Mouse (Mus musculus) thymus, postnatal 4 days (tissue): ENCODE results near the gene Cort.
"Not testable (repeated sequence)": the region's sequence is repeated elsewhere in the genome, so short reads cannot be mapped to it uniquely, and the experiment has no call there.

Source experiments
- DNase-seq: peaks from one replicate; pipeline ENCODE4 v3.0.0; 2021

Gene Cort

DNA sequence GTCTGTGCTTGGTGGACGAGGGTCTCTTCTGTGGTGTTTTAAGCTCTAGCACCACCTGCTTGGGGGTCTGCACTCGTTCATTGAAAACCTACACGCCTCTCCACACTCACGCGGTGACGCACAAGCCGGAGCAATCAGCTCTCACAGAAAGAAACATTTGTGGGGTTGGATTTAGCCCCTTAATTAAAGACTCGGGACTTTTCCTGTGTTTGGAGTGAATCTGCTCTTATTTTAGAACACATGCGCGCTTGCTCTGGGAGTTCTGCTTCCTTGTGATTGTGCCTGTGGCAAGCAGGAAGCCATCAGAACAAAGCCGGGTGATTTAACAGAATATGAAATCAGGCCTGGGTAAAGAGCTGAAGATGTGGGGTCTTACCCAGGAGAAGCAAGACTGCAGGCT lies at the start of gene Cort:
TSS of gene Cort (minus strand) at position 101 of the 400 bp plus-strand sequence.
- no peak for DNase-seq

DNA sequence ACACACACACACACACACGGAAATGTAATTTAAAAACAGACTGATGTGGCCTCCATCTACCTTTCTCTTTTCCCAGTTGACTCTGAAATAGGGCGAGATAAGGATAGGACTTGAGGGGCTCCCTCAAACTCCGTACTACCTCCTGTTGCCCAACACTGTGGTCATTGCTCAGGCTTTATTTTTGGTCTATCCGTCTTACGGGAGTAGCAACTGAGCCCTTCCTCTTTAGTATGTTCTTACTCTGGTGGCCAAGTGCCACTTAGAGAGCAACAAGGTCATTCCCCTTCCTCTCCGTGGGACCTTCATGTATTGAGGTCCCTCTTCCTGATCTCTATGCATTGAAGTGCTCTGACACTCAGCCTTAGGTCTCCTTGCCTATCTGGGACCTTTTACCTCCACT lies 47.1 kb upstream of the Cort start:
- DNase-seq: no peak

DNA sequence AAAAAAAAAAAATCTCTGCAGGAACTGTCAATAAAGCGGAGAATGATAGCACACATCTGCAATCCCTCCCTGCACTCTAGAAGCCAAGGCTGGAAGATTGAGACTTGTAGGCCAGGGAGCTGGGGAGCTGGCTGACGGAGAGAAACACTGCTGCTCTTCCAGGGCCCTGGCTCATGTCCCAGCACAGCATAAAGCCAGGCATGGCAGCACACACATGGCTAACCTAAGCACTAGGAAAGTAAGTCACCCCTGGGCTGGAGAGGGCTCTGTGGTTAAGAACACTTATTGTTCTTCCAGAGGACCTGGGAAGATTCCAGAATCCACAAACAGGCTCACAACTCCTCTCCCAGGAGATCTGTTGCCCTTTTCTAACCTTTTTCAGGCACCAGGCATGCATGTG lies 46.1 kb upstream of the Cort start:
- no peak for DNase-seq

DNA sequence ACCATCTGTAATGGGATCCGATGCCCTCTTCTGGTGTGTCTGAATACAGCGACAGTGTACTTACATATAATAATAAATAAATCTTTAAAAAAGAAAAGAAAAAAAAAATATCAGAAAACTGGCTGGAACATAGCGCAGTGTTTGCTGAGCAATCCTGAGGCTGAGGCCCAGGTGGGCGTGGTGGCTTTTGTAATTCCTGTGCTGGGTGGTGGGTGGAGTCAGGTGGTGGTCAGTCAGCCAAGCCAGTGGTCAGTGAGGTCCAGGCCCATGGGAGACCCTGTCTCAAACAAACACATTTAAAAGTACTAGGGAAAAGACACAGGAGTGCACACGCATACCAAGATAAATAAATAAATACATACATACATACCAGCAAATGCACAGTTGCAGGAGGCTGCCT lies 45.5 kb upstream of the Cort start:
- DNase-seq: no peak

DNA sequence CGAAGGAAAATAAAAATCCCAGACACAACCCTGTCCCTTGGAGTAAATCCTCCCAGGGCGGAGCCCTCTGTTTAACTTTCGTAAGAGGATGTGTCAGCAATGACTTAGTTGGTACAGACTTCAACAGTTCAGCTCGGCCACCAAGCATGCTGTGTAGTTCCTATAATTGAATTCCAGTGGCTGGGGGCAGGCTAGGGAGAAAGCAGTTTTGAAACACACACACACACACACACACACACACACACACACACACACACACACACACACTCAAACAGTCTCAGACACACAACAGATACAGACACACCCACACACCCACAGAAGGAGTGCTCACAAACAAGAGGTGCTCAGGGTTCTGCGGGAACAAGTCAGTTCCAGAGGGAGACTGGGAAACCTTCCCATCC lies 45.0 kb upstream of the Cort start:
- no peak for DNase-seq

DNA sequence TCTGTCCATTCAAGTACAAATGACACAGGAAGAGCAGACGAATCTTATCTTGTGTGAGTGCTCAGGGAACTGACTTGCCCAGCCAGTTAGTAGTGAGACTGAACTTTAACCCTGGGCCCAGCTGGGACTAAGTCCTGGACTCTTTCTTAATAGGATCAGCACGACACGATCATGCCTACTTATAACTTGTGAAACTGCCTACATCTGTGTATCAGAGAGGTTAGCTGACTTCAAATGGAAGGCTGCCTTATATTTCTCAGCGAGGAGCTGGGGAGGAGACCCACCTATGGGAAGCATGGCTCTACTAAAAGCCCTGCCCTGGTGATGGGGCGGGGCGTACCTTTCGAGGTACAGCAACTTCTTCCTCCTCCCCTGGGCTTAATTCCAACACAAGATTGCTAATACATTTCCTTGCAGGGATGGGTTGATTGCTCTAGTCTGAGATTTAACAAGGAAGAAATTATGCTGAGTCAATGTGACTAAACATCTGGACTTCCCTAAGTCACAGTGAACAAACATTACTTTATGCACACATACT lies 43.9 kb upstream of the Cort start:
- no peak for DNase-seq

DNA sequence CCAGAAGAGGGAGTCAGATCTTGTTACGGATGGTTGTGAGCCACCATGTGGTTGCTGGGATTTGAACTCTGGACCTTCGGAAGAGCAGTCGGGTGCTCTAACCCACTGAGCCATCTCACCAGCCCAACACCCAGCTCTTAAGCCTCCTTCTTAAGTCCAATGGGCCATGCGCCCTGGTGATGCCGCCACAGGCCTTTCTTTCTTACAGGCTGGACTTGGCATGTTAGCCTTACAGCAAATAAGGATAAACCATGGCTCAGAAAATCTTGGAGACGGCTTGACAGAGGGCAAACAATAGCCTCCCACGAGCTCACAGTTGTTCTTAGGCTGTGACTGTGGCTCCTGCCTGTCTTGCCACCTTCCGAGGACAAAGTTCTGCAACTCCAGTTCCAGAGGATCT lies 43.4 kb upstream of the Cort start:
- not testable (repeated sequence) for DNase-seq

DNA sequence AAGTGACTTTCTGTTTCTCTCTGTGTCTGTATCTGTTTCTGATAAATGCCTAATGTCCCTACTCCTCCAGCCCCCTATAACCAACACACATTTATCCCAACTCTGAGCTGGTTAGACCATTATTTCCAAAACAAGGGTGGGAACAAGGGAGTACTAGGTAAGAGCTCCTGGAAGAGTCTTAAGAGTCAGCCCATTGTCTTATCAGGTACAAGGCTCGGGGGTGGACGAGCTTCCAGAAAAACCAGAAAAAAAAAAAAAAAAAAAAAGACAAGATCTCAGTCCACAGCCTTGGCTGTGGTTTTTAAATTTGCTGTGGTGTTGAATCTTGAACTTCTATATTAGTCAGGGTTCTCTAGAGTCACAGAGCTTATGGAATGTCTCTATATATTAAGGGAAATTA lies 41.5 kb upstream of the Cort start:
- no peak for DNase-seq

DNA sequence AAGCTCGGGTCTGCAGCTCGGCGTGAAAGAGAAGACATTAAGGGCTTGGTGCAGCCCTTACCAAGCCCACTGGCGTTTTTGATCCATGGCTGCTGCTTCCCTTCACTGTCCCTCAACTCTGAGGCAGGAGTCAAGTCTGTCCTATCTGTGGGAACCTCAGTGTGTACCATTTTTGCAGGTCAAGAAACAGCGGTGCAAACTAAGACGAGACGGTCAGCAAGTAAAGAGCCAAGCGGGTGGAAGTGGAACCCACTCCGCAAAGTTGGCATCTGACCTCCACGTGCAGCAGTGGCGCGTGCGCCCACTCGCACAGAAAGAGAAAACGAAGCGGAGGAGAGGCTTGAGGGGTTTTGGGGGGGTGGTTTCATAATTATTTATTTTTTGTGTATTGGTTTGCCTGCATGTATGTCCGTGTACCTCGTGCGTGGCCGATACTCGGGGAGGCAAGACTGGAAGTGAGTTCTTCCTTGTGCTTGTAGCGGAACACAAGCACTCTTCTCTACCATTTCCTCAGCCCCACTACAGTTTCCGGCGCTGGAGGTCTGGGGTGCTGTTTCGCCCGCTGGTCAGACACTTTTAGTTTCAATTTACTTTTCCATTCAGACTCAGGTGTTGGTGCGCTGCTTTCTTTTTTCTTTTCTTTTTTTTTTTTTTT lies 40.5 kb upstream of the Cort start:
- peak; percentile 65 for DNase-seq

DNA sequence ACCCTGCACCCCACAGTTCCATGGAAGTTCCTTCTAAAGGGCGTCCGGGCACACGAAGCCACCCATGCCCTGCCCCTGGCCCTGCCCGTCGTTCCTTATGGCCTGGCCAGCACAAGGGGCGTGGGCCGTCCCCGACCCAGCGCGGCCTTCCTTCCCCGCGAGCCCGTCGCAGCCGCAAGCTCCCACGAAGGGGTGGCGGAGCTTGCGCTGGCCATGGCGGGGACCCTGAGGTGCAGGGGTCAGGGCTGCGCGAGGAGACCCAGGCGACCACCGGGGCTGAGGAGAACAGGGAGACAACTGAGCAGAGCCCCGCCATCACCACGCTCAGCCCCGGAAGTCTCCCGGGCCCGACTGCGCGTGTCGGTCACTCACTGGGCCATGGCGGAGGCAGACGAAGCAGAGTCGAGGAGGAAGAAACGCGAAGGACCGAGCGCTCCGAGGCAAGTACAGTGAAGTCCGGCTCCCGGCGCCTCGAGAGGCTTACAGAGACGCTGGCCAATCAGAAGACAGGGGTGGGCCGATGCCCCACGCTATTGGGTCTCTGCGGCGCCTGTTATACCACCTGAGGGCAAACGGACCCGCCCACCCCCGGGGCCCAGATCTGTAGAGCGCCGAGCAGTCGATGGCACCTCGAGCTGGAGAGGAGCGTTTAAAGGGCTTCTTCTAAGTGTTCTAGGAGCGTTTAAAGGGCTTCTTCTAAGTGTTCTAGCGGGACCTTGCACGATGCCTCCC lies 39.8 kb upstream of the Cort start, which contains the start of gene Pgd:
TSS of gene Pgd (minus strand) at position 557 of the 732 bp plus-strand sequence.
- DNase-seq: peak; percentile 97

DNA sequence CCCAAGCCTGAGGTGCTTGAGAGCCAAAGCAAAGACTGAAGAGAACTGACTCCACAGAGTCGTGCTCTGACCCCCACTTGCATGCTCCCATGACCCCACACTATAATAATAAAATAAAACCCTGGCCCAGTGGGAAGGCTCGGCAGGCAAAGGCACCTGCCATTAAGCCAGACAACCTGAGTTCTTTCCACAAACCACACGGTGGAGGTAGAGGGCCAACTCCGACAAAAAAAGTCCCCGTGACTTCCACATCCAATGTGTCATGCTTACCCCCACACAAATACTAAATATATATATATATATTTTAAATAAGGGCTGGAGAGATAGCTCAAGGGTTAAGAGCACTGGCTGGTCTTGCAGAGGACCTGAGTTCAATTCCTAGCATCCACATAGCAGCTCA lies 37.6 kb upstream of the Cort start:
- DNase-seq: no peak

DNA sequence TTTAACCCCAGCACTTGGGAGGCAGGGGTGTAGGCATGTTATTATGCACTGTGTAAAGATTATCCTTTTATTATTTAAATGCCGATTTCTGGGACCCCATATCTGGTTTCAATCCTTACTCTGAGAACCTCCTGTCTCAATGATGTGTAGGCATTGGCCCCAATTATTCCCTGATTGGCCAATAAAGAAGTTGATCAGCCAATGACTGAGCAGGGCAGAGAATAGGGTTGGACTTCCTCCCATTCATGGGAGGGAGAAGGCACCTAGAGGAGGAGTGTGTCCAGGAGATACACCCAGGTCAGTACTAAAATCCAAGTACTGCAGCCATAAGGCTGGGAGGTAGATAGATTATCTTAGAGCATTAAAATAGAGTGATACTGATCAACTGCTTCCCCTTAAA lies 36.6 kb upstream of the Cort start:
- no peak for DNase-seq

DNA sequence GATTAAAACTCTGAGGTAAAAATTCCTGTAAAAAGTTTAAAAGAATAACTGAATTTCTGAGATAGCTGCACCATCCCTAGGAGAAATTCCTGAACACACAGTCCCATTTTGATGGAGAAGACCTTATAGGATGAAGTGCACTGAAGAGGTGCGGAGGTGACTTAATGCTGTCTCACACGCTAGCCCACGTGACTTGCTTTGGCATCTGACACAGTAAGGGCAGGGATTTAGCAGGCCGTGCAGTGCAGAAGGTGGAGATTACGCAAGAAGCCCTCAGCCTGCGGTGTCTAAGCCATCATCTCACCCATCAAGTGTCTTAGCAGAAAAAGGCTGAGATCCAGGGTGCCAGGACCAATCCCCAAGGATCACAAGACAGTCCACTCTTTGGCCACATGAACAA lies 34.6 kb upstream of the Cort start:
- DNase-seq: no peak

DNA sequence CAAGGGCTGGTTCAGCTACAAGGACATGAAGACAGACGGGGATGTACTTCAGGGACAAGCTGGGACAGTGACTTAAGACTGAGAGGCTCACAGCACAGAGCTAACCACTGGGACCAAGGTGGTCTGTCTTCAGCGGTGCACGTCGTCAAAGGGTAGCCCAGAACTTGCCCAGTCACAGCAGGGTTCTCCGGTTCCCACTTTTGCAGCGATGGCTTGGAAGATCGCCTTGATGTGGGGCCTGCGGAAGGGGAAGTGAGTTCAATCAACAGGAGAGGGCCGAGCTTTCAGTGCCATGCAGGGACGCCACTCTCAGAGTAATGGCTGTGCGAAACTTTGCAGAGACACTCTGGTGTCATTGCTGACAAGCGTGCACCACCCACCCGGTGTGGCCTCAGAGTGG lies 33.3 kb upstream of the Cort start:
- no peak for DNase-seq

DNA sequence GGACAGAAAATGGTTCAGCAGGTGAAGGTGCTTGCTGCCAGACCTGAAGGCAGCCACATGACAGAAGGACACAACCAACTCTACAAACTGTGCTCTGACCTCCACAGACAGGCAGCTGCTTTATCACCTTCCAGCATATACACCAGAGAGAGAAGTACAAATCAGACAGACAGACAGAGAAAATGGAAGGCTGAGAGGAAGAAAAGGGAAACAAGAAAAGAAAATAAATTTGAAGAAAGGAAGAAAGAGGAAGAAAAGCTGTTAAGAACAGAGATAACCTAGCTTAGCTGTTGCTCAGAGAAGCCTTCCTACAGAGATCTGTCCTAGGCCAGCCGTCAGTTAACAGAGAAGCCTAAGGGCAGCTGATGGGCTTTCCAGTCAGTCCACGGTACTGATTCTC lies 32.6 kb upstream of the Cort start:
- no peak for DNase-seq

DNA sequence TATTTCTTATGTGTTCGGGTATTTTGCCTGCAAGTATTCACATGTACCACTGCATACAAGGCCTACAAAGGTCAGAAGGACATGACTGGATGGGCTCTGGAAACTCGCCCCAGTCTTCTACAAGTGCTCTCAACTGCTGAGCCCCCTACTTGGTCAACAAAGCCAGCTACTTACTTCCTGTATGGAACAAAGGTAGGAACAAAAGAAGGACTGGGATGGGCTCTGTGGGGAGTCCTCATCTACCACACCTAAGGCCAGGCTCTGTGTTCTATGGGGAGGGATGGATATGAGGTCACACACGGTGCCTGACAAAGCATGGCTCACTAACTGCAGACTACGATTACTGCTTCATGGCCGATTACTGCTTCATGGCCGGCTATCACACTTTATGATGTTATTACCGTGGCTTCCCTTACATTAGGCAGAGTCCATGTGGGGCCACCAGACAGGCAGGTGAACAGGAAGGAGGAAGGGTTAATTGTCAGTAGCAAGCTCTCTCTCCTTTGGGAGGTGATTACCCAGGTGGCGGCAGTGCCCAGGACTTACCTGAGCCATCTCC lies 30.9 kb upstream of the Cort start:
- DNase-seq: no peak

DNA sequence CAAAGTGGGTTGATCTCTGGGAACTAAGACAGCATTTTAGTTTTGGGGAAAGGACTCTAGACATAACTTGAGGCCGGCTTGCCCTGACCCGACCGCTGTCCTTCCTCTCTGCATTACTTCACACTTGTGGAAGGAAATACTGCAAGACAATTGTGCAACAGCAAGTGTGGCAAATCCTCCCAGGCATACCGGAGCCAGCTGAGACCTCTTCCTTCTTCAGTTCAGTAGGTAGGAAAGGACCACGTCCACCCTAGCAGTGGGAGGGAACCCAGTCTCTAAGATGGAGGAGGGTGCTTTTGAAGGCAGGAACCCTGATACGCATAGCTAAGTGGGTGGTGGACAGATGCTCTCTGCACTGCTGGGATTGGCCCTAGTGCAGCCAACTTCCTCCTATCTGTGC lies 29.1 kb upstream of the Cort start:
- DNase-seq: no peak

DNA sequence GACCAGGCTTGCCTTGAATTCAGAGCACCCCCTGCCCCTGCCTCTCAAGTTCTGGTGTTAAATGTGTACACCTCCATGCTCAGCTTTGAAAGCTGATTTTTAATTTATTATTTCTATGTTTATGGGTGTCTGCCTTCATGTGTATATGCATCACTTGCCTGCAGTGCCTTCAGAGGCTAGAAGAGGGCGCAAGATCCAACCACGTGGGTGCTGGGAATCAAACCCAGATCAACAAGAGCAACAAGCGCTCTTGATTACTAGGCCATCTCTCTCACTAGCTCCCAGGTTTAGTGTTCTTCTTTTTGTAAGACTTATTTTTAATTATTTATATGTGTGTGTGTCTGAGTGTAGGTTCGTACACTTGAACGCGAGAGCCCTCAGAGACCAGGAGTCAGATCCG lies 28.3 kb upstream of the Cort start:
- no peak for DNase-seq

DNA sequence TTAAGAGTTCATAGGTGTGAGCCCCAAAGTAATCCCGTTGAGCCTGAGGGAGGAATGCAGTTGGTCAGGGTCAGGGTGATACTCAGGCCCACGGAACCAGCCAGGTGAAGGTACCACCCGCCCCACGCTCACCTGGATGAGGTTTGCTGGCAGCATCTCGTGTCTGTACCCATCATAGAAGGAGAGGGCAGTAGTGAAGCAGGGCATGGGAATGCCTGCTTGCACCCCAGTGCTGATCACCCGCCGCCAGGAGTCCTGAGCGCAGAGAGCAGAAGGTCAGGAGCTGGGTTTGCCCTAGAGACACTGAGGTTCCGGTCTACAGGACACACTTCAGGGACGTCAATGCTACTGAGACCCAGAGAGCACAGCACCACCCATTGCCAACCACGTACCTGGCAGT lies 24.2 kb upstream of the Cort start:
- no peak for DNase-seq

DNA sequence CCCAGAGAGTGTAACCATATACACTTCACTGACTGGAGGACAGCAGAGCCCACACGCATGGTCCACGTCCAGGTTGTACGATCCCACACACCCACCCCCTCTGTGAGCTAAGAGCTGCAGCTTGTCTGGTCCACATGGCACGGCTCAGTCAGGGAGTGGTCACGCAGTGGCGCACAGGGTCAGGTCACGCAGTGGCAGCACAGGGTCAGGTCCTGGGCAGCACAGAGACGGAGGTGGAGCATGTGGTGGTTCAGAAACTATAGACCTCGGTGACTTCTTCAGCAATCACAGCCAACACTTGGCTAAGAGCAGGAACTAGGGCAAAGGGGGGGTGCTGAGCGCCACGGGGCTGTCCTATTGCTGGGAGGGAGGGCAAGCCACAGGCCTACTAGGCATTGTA lies 23.7 kb upstream of the Cort start:
- DNase-seq: no peak

DNA sequence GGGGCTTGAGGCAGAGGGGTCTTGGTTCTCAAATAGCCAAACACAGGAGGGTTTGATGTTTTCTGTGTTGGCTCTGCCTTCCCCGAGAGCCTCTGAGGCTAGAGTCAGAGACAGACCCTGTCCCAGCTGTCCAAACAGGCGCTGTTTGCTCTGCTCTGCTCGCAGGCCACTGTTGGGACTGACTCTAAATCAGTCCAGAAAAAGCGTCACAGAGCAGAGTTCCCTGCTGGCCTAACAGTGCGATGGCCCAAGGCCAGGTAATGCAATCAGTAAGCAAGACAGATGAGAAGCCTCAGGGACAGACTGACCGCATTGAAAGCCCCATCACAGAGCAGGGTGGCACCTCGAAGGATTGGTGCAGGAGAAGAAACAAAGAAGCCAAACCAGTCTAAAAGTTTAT lies 23.0 kb upstream of the Cort start:
- no peak for DNase-seq

DNA sequence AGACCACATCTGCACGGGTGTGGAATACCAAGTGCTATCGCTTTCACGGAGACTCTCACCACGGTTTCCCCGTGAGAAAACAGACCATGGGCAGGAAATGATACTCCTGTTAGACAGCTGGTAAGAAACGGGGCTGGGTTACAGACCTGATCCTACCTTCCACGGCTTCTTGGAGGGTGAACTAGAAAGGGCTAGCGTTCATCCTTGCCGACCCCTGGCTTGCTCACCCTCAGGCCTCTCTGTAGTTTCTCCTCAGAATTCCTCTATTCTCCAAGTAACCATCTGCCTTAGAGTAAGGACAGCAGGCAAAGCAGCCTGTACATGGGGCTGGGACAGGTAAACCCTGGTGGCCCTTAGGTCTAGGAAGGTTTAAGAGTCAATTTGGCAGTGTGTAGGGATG lies 22.6 kb upstream of the Cort start:
- no peak for DNase-seq

DNA sequence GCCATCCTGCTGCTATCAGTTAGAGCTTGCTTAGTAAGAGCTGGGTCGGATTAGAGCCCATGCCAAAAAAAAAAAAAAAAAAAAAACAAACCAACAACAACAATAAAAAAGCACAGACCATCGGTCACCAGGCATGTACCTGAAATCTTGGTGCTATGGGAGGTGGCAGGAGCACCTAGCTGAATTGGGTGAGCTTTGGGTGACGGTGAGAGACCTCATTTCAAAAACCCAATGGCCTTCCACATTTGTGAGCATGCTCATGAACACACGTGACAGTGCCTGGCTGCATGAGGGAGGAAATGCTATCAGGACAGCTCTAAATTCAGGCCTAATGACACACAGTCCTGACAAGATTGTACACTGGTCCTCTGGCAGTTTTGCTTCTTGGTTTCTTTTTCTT lies 21.5 kb upstream of the Cort start:
- DNase-seq: no peak

DNA sequence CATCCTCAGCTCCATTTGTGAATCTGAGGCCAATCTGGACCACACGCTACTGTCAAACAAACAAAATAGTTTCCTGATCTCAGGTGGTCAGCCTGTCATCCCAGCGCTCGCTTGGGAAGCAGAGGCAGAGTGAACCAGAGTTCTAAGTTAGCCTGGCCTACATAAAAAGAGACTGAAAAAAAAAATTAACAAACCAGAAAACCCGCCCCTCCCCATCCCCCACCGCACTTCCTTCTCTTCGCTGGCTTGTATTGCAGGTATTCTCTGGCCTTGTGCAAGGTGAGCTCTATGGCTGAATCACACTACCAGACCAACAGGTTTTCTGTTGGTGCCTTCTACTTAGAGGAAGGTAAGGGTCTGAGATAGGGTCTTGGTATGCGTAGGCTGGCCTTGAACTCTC lies 21.0 kb upstream of the Cort start:
- peak; percentile 30 for DNase-seq
